Mouse (Mus musculus) stomach, postnatal 0 days (tissue): ENCODE data around the gene Erh.

Experiments used
- CTCF ChIP-seq: IDR thresholded peaks from 2 replicates; pipeline ENCODE4 v1.5.1; 2016; ENCODE audit warnings: antibody characterized with exemption, low read depth, mild to moderate bottlenecking, moderate library complexity
- EP300 ChIP-seq: optimal IDR thresholded peaks from 2 replicates; pipeline ENCODE3; 2016; ENCODE audit warnings: antibody characterized with exemption

- no peak for TF ChIP-seq CTCF
- no peak for TF ChIP-seq EP300
These were observed 24.2 kb upstream of the Erh start for GRCm38 (mm10) chr12:80668391-80668790.
